Mouse (Mus musculus) spleen, postnatal 10 days (tissue): ENCODE data around the gene Hmg20b.

Source experiments
- DNase-seq, 2 experiments: peaks; one replicate each; pipeline ENCODE4 v3.0.0; 2021 to 2022; ENCODE audit warnings: low spot score in 2 of 2

Gene Hmg20b

GRCm38 (mm10) chr10:81354738-81355477 lies 4.6 kb upstream of the Hmg20b start:
- no peak for DNase-seq

GRCm38 (mm10) chr10:81351678-81352291 lies 1.5 kb upstream of the Hmg20b start:
- peak; percentile 58 to 84 for DNase-seq

- DNase-seq, result no peak
Observed at GRCm38 (mm10) chr10:81349961-81350350, 324 bp downstream of the Hmg20b start.

DNA sequence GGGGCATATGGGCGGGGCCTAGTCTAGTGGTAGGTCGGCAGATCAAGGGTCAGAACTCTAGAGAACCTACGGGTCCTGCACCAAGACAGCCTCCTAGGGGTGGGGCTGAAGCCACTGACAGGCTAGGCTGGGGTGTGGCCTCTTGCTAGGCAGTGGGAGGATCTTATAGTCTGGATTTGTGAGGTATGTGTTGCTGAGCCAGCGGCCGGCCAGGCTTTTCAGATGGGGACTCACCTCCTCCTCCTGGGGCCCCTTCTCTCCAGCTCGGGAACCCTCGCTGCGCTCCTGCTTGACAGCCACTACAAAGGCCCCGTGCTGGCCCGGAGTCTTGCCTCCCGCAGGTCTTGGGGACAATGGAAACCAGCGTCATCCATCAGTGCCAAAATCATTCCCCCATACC lies 1.1 kb downstream of the Hmg20b start:
- DNase-seq, result peak; percentile 47 to 76

DNA sequence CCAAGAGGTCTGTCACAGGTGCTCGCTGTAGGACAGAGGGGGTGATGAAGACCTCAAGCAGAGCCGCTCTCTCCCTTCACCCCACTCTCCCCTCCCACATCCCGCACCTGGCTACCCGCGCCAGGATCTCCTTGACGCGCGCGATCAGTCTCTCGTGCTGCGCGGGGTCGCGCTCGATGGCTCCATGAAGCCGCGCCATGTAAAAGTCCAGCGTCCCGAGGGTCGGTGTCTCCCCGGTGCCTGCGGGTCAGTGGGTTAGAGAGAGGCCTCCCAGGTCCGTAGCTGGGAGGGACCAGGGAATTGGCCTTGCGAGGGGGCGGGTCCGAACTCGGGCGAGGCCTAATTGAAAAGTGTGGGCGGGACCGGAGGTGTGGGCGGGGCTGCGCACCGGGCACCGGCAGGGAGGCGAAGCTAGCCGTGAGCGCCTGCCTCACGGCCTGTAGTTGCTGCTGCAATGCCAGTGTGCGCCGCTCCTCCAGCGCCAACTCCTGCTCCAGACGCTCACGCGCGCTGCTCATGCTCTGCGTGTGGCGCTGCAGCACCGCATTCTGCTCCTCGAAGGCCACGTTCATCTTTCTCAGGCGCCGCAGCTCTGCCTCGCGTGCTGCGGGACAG lies 3.7 kb downstream of the Hmg20b start:
- DNase-seq, result peak; percentile 51 to 84

- DNase-seq, result no peak
Observed at GRCm38 (mm10) chr10:81345162-81345534, 5.1 kb downstream of the Hmg20b start.

- DNase-seq, result peak in 1 of 2 experiments; percentile 44
Observed at GRCm38 (mm10) chr10:81344421-81345161, 5.7 kb downstream of the Hmg20b start.

DNA sequence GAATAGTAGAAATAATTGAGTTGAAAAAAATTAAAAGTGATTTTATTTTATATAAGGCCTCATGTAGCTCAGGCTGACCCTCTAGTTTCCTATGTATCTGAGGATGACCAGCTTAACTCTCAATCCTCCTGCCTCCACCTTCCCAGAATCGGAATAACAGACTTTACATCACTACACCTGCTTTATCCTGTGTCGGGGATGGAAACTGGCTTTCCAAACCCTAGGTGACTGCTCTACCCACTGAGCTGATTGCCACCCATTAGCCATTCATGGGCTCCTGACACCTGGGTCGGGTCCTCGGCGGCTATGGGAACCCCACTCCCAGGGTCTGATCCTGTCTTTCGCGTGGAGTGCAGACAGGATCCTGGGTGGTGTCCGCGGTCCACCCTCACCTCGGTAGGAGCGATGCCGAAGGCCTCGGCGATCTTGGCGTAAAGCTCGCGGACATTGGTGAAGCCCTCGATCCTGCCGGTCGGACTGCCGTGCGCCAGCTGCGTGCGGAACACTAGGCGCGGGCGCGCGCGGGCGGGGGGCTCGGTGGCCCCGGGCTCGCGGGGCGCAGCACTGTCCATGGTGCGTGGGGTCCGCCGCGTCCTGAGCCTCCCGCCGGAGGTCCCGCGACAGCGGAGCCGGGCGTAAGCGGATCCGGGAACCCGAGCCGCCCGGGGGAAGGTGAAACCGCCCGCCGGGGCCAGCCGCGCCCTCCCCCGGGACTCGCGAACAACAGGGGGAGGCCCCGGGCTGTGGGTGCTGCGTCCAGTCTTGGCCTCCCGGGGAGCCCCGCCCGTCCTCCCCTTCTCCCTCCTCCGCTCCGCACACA lies 7.4 kb downstream of the Hmg20b start, which contains the start of gene Gipc3:
Gene Gipc3 (minus strand): TSS at position 581 of the 820 bp plus-strand sequence.
- DNase-seq, result peak in 1 of 2 experiments; percentile 49

DNA sequence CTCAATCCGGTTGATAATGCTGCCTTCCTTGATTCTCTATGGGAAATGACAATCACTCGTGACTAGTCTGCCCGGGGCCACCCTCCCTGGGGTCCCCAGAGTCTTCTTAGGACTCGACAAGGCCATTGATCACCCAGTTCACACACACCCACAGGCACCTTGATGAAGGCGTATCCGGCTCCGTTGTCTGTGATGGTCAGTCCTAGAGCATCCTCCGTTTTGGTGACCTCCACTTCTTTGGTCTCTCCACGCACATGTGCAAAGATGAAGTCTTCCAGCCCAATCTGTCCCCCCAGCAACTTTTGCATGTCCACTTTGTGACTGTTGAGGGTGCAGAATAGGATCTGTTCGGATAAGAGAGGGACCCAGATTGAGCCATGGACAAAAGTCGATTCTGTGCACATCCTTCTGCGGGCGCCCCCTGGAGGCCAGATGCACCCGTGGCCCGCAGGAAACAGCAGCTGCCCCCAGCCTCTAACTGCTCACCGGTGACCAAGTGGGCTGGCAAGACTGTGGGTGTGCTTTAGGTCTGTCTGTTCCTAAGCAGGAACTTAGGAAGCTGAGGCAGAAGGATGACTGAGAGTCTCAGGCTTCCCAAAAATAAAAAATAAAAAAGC lies 8.8 kb downstream of the Hmg20b start:
- peak; percentile 68 to 88 for DNase-seq

- DNase-seq, result no peak
Observed at GRCm38 (mm10) chr10:81340551-81341332, 9.5 kb downstream of the Hmg20b start.

DNA sequence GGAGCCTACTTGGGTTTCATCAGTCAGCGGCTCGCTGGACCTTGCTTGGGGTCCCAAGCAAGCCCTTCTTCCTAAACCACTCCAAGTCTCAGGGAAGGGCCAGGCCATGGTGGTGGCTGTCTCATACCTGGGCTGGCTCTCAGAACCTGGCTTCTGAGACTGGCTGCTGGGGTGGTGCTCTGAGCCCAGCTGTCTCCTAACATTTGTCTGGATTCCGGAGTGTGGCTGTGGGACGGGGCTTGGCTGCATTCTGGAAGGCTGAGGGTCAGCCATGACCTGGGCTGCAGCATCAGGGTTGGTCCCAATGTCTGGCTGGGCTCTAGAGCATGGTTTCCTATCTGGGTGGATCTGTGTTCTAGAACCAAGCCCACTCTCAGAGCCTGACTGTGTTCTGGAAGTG lies 13.7 kb downstream of the Hmg20b start:
- no peak for DNase-seq

DNA sequence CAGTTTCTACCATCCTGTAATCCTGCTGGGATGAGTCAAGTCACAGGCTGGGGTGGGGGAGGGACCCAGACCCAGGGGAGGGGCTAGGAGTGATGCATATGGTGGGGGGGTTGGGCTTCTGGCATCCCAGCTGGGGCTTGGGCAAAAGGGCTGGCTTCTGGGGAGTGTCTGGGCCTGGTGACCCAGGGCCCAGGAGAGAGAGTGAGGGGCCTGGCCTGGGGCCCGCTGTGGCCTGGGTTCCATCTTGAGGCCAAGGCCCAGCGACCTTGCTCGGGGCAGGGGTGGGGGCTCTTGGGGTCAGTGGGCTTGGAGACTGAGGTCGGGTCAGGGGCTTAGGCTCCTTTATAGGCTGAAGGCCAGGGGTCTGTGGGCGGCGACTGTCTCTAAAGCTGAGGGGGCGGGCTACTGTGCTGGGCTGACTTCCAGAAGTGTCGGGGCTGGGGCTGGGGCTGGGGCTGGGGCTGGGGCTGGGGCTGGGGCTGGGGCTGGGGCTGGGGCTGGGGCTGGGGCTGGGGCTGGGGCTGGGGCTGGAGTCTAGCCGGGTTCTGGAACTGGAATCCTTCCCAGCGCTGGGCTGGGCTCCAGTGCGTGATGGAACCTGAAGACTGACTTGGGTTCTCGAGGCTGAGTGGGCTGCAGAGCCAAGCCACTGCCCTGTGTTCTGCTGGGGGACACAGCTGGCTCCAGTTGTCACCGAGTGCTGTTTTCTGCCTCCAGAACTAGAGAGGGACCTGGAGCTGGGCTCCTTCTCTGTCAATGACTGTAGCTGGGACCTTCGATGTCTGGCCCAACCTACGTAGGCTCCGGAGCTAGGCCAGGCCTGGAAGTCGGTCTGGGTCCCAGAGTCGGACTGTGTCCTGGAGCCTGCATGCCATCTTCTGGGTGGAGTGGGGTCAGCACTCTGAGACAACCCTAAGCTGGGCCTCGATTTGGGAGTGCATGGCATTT lies 14.6 kb downstream of the Hmg20b start:
- DNase-seq, result no peak

DNA sequence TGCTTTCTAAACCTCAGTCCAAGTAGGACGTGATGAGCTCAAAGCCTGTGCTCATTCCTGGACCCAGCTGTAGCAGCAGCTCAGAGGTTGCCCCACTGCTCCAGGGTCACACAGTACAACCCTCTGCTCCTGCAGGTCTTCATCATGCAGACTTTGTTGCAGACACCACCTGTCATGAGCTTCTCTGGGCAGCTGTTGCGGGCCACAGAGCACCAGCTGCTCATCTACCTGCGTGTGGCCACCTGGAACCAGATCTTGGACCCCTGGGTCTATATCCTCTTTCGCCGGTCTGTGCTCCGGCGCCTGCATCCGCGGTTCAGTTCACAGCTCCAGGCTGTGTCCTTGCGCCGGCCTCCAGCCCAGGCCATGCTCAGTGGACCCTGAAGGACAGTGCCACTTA lies 16.0 kb downstream of the Hmg20b start:
- no peak for DNase-seq

- DNase-seq, result no peak
Observed at GRCm38 (mm10) chr10:81332277-81332676, 18.0 kb downstream of the Hmg20b start.

- peak in 1 of 2 experiments; percentile 28 for DNase-seq
Observed at GRCm38 (mm10) chr10:81330007-81330406, 20.3 kb downstream of the Hmg20b start.

DNA sequence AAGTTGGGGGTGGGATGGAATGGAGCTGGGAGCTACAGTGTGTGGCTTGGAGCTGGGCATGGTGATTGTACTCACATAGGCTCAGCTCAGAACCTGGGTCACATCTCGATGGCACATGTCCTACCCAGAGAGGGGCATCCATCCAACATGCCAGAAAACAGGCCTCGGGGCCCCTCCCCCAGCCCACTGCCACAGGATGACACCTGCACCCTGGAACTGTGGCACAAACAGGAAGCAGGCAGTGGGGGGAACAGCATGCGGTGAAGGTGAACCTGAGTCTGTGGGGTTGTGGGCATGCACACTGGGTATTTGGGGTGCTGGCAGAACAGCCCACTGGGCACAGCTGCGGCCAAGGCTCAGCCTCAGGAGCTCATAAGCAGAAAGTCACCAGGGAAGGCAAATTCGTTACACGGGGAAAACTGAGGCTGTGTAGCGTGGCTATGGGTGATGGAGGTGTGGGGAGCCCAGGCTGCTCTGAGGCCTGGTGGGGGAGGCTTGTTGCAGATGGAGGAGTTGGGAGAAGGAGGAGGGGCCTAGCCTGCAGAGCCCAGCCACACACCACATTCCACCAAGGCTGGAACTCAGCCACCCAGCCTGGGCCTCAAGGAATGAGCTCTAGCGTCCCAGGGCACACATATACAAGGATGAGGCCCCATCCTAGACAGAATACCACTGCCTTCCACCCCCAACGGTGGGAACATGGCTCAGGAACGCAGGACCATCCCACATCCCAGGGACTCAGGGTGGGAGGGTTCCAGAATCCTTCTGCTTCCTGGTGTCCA lies 20.9 kb downstream of the Hmg20b start:
- DNase-seq, result peak in 1 of 2 experiments; percentile 64

GRCm38 (mm10) chr10:81328386-81328785 lies 21.9 kb downstream of the Hmg20b start, which contains the start of gene Tbxa2r:
Gene Tbxa2r (plus strand): TSS chr10:81328731.
- peak in 1 of 2 experiments; percentile 74 for DNase-seq

DNA sequence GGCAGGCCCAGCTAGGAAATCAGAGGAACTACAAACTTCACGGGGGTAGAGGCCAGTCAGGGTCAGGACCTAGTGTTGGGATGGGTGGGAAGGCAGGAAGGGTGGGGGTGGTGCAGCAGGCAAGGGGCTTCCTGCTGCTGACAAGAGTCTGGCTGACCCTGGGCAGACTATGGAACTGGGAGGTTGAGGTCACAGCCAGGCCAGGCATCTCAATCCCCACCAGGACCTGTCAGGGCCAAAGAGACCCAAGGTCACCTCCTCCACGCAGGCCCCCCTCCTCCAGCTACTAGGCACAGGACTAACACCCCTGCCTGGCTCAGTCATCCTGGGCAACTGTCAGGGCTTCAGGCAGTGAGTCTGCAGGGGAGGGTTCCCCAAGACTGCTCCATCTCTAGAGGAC lies 22.3 kb downstream of the Hmg20b start:
- DNase-seq, result peak in 1 of 2 experiments; percentile 31
